Mouse (Mus musculus): Measurements from ENCODE around the gene Gm5114.
"Not testable (repeated sequence)": the region's sequence is repeated elsewhere in the genome, so short reads cannot be mapped to it uniquely, and the experiment has no call there.

Gm5114 gene

DNA sequence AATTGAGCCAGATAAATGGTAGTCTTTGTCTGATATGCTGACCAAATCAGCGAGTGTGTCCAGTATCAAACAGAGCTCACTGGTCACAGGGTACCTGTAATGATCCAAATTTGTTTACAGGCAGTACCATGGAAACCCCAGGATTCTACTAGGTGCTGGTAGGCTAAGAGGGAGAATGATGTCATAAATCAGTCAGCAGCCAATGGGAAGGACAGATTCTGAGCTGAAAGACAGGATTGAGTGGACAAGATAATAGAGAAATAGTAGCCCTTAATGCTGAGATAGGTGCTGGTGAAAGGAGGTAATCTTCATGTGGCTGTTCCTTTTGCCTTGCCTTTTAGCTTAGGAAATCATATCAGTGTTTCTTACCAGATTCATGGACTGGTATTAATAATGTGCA is at the start of gene Gm5114:
Gene Gm5114, minus strand, starts transcription at position 101 of the 400 bp plus-strand sequence.
- DNase-seq = not testable (repeated sequence)

DNA sequence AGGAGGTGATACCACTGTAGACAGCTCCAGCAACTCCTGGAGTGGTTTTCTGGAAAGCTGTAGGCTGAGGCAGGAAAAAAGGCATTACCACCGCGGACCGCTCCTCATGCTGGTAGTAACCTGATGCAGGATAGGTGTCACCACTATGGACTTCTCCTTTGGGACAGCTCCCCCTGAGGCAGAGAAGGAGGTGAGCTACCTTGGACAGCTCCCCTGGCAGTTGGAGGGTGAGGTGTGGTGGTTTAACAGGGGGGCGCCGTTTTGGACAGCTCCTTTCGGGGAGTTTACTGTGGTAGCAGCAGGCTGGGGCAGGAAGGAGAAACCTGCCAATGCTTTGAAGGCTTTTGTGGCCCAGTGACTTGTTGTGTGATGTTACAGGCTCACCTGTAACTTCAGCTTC is 42.8 kb upstream of the Gm5114 start:
- peak; percentile 63 for DNase-seq

DNA sequence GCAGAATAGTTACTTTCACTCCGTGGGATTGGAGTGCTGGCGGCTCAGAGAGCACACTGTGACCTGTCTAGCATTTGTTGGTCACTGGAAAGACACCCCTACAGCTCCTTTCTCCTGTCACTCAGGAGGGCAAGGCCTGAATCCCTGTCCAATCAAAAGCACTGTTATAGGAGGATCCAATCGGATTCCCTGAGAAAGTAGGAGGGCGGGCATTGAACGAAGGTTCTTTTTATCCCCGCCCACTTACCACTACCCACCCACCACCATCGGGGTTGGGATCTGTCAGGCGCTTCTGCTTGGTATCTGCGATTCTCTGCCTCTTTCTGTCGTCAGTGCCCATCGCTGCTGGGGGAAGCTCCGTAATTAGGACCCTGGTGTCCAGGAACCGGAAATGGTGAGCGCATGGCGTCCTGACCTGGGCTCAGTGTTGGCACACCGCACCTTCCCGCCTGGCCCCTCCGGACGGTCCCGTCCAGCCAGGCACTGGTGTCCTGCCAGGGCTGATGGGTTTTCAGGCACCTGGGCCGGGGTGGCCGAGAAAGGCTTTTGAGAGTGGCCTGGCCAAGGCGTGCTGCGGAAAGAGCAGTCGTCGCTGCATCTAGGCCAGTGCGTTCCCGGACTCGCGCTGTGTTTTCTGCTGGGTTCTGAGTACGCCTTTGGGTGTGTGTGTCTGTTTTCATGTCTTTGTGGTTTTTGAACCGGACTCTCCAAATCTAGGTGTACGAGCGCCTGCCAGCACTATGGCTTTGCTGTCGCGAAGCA is 36.5 kb upstream of the Gm5114 start:
- DNase-seq = peak; percentile 76

DNA sequence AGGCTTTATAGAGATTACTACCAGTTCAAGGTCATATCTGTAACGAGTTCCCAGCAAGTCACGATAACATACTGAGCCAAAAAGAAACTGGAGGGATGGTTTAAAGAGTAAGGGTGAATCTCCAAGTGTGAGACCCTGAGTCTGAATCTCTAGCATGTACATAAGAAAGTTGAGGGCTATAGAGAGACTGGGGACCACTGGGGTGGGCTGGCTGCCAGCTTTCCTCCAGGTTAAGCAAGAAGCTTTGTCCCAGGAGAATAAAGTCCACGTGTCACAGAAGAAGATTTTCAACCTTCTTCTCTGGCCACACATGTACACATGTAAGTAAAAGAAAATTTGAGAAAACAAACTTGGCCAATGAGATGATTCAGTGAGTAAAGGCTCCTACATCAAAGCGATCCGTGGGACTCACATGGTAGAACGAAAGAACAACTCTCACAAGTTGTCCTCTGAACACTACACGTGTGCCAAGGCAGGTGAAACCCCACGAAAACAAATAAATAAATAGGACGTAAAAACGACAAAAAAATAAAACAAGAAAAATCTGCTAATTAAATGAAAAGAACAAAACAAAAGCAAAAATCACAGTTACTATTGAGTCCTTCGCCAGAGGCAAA is 35.8 kb upstream of the Gm5114 start:
- no peak for DNase-seq

DNA sequence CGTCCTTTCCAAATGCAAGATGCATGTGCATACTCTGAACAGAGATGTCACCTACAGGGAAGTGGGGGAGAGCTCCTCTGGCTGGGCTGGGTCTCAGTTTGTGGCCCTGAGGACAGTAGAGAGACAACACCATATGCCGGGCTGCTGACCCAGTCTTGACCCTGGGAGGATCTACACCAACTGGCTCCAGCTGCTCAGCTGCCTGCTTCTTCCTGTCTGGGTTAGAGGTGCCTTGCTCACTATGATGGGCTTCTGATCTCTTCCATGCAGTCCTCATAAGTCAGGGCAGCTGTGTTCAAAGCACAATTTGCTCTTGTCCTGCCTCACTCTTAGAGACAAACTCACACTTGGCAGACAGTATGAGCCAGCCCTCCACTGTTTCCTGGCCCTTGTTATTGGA is 28.3 kb upstream of the Gm5114 start:
- DNase-seq = no peak

GRCm38 (mm10) chr7:39440362-39440761 is 27.4 kb upstream of the Gm5114 start:
- no peak for DNase-seq

Data from liver (tissue).